Mouse (Mus musculus): Measurements from ENCODE around the gene Ptpn13. TPM values are rescaled to one million over a fixed set of nuclear protein-coding genes. Genes with fewer than 3 reads are reported as not detected.

Gene Ptpn13
- total and polyA plus RNA-seq, 3 experiments: 0.04 TPM; not detected in 2

- dilution Hi-C loops (cut with MboI; ENCODE audit: extremely low pct_ligation_motif_present, extremely low pct_unique_long_range_greater_than_20kb, low sequenced_read_pairs): no loop called here
- peak overlapping the region; percentile 76; the same call in 1 of the 2 replicates for H3K4me2 ChIP-seq (ENCODE audit: insufficient read depth, low read depth, poor library complexity, severe bottlenecking)
- in situ Hi-C loops (cut with MboI; ENCODE audit: low pct_ligation_motif_present, low pct_unique_long_range_greater_than_20kb, low sequenced_read_pairs): loop anchor here (10.0 kb wide), 1 partner anchor 64 kb away; no protein-coding TSS in a partner anchor
- peak overlapping the region; percentile 7; the same call in 1 of the 2 replicates for H3K27ac ChIP-seq (ENCODE audit: insufficient read depth, low read depth)
- H3K9ac ChIP-seq (ENCODE audit: insufficient read depth, low read depth): 0 out of 2 replicates have a peak overlapping the region, but pooled peaks have one; percentile 7
- no peaks in the 10 kb centered on the region for H3K27me3 ChIP-seq (replicated peaks)
- H3K36me3 ChIP-seq (replicated peaks in 1 of 2; ENCODE audit: control insufficient read depth in 1 of 2, insufficient read depth in 1 of 2, low read length in 1 of 2): no peaks in the 10 kb centered on the region
- peak; percentile 84 for DNase-seq (ENCODE audit: extremely low read depth)
- H3K9me3 ChIP-seq (replicated peaks; ENCODE audit: low read length): no peaks in the 10 kb centered on the region
- H3K79me2 ChIP-seq (replicated peaks; ENCODE audit: control insufficient read depth, extremely low read depth, insufficient read depth, poor library complexity, severe bottlenecking): no peaks in the 10 kb centered on the region
- peaks cover 18 to 58% of the 10 kb centered on the region in 2 experiments for H3K4me1 ChIP-seq (ENCODE audit: control insufficient read depth in 1 of 2, insufficient read depth in 2 of 2)
- TF ChIP-seq POLR2A (IDR thresholded peaks at IDR 0.05; ENCODE audit: low read depth, low read length) (no peak), CHD2 (IDR thresholded peaks at IDR 0.05; ENCODE audit: low read length) (peak; percentile 47; the same call in 1 of the 2 replicates), MEF2A (IDR thresholded peaks at IDR 0.05; ENCODE audit: borderline replicate concordance, low read depth, low read length) (peak; percentile 71; the same call in 1 of the 2 replicates), USF2 (conservative IDR thresholded peaks at IDR 0.05; ENCODE audit: low read depth, low read length) (no peak), ETS1 (conservative IDR thresholded peaks at IDR 0.05; ENCODE audit: low read depth, low read length) (peak; percentile 80), MAX (IDR thresholded peaks at IDR 0.05; ENCODE audit: low read length) (peak; percentile 74), BHLHE40 (IDR thresholded peaks at IDR 0.05; ENCODE audit: low read depth, low read length) (peak; percentile 82), PAX5 (IDR thresholded peaks at IDR 0.05; ENCODE audit: low read length) (no peak), USF1 (IDR thresholded peaks at IDR 0.05; ENCODE audit: low read depth, low read length) (no peak), GABPA (IDR thresholded peaks at IDR 0.05; ENCODE audit: insufficient replicate concordance, low read depth, low read length) (no peak), JUN (IDR thresholded peaks at IDR 0.05; ENCODE audit: insufficient read depth, low read depth, low read length) (peak; percentile 77), MYC (IDR thresholded peaks at IDR 0.05; ENCODE audit: low read depth, low read length) (peak; percentile 78), IRF4 (IDR thresholded peaks at IDR 0.05; ENCODE audit: low read depth, low read length) (peak; percentile 97), HCFC1 (IDR thresholded peaks at IDR 0.05; ENCODE audit: low read depth, low read length) (no peak), CTCF (conservative IDR thresholded peaks at IDR 0.05 in 1 of 2, IDR thresholded peaks at IDR 0.05 in 1 of 2; ENCODE audit: low read depth in 2 of 2, low read length in 2 of 2) (no peak), ZNF384 (IDR thresholded peaks at IDR 0.05; ENCODE audit: low read depth, low read length) (no peak; the same call in 1 of the 2 replicates), TBP (conservative IDR thresholded peaks at IDR 0.05; ENCODE audit: low read depth, low read length) (no peak; the same call in 1 of the 2 replicates), POLR2AphosphoS2 (IDR thresholded peaks at IDR 0.05; ENCODE audit: low read depth, low read length) (no peak), CHD1 (IDR thresholded peaks at IDR 0.05; ENCODE audit: low read depth, low read length) (no peak), RAD21 (IDR thresholded peaks at IDR 0.05; ENCODE audit: low read depth, low read length) (no peak; the same call in 1 of the 2 replicates), ELF1 (IDR thresholded peaks at IDR 0.05; ENCODE audit: low read depth, low read length) (peak; percentile 79), UBTF (IDR thresholded peaks at IDR 0.05; ENCODE audit: low read depth, low read length) (no peak), MAFK (IDR thresholded peaks at IDR 0.05; ENCODE audit: insufficient replicate concordance, low read length) (0 out of 2 replicates have a peak, but pooled peaks have one; percentile 43), RCOR1 (conservative IDR thresholded peaks at IDR 0.05; ENCODE audit: low read depth, low read length) (peak; percentile 67; the same call in 1 of the 2 replicates), E2F4 (IDR thresholded peaks at IDR 0.05; ENCODE audit: insufficient replicate concordance, low read depth, low read length) (peak; percentile 84; the same call in 1 of the 2 replicates), MXI1 (IDR thresholded peaks at IDR 0.05; ENCODE audit: low read depth, low read length) (peak; percentile 82), ZMIZ1 (IDR thresholded peaks at IDR 0.05; ENCODE audit: low read depth, low read length) (no peak), SIN3A (IDR thresholded peaks at IDR 0.05; ENCODE audit: low read length) (peak; percentile 94), MAZ (IDR thresholded peaks at IDR 0.05; ENCODE audit: low read depth, low read length) (0 out of 2 replicates have a peak, but pooled peaks have one; percentile 28), KAT2A (IDR thresholded peaks at IDR 0.05; ENCODE audit: insufficient replicate concordance, low read length) (no peak), SMC3 (IDR thresholded peaks at IDR 0.05; ENCODE audit: low read depth, low read length) (peak; percentile 13; the same call in 1 of the 2 replicates), ZC3H11A (IDR thresholded peaks at IDR 0.05; ENCODE audit: low read depth, low read length) (no peak), TCF12 (IDR thresholded peaks at IDR 0.05; ENCODE audit: low read depth, low read length) (peak; percentile 78), ZKSCAN1 (IDR thresholded peaks at IDR 0.05; ENCODE audit: borderline replicate concordance, low read depth, low read length) (no peak), JUND (conservative IDR thresholded peaks at IDR 0.05; ENCODE audit: low read depth, low read length) (peak; percentile 94), EP300 (IDR thresholded peaks at IDR 0.05; ENCODE audit: low read length) (peak; percentile 91), NRF1 (IDR thresholded peaks at IDR 0.05; ENCODE audit: low read depth, low read length) (no peak), NELFE (IDR thresholded peaks at IDR 0.05; ENCODE audit: low read depth, low read length) (no peak)
- peak overlapping the region; percentile 10 to 30 (median 29) for H3K4me3 ChIP-seq (replicated peaks in 1 of 3; ENCODE audit: low read depth in 2 of 3, low read length in 2 of 3, poor library complexity in 1 of 3)
Observed at GRCm38 (mm10) chr5:103439171-103439570, 14.2 kb downstream of the Ptpn13 start.

All from CH12.LX (cell line).